Mouse (Mus musculus): ENCODE measurements at regions not wholly inside any gene's neighbourhood (a gene's known extent, or its start where the extent isn't known, plus 50 kb on each side); places are given as distances from the start of the nearest gene placed in this dataset.

GRCm38 (mm10) chr3:15118634-15119356, 213.3 kb downstream of the Gm9733 start:
- no peak for DNase-seq

GRCm38 (mm10) chr3:15126736-15127135, 205.4 kb downstream of the Gm9733 start:
- no peak for DNase-seq

- no peak for DNase-seq
Measured at GRCm38 (mm10) chr3:15128370-15128769, 203.7 kb downstream of the Gm9733 start.

- DNase-seq: no peak
Measured at GRCm38 (mm10) chr3:15128960-15129359, 203.1 kb downstream of the Gm9733 start.

- DNase-seq: no peak
Measured at GRCm38 (mm10) chr3:15129729-15130369, 202.3 kb downstream of the Gm9733 start.

- DNase-seq: no peak
Measured at GRCm38 (mm10) chr3:15132136-15132535, 200.0 kb downstream of the Gm9733 start.

- no peak for DNase-seq
Measured at GRCm38 (mm10) chr3:15139550-15139949, 192.6 kb downstream of the Gm9733 start.

- no peak for DNase-seq
Measured at GRCm38 (mm10) chr3:15153710-15154109, 178.4 kb downstream of the Gm9733 start.

- DNase-seq: peak; percentile 86
Measured at GRCm38 (mm10) chr3:15154153-15154552, 177.9 kb downstream of the Gm9733 start.

- DNase-seq: no peak
Measured at GRCm38 (mm10) chr3:15156681-15157080, 175.4 kb downstream of the Gm9733 start.

GRCm38 (mm10) chr3:15157842-15158241, 174.3 kb downstream of the Gm9733 start:
- no peak for DNase-seq

- no peak for DNase-seq
Measured at GRCm38 (mm10) chr3:15158926-15159325, 173.2 kb downstream of the Gm9733 start.

- DNase-seq: no peak
Measured at GRCm38 (mm10) chr3:15159965-15160714, 172.0 kb downstream of the Gm9733 start.

GRCm38 (mm10) chr3:15175811-15176210, 156.3 kb downstream of the Gm9733 start:
- DNase-seq: no peak

- DNase-seq: no peak
Measured at GRCm38 (mm10) chr3:15179079-15179812, 152.9 kb downstream of the Gm9733 start.

GRCm38 (mm10) chr3:15181111-15181510, 151.0 kb downstream of the Gm9733 start:
- DNase-seq: no peak

- no peak for DNase-seq
Measured at GRCm38 (mm10) chr3:15186731-15187130, 145.4 kb downstream of the Gm9733 start.

- no peak for DNase-seq
Measured at GRCm38 (mm10) chr3:15194362-15194761, 137.7 kb downstream of the Gm9733 start.

GRCm38 (mm10) chr3:15196101-15196500, 136.0 kb downstream of the Gm9733 start:
- no peak for DNase-seq

- DNase-seq: no peak
Measured at GRCm38 (mm10) chr3:15198086-15198485, 134.0 kb downstream of the Gm9733 start.

- no peak for DNase-seq
Measured at GRCm38 (mm10) chr3:15200309-15200708, 131.8 kb downstream of the Gm9733 start.

- DNase-seq: no peak
Measured at GRCm38 (mm10) chr3:15200990-15201389, 131.1 kb downstream of the Gm9733 start.

- DNase-seq: no peak
Measured at GRCm38 (mm10) chr3:15202760-15203159, 129.3 kb downstream of the Gm9733 start.

Measured in heart, adult 11 months (tissue).